Mouse (Mus musculus) hindbrain, embryonic 10.5 days (tissue): Measurements from ENCODE around the gene Ccdc88a. TPM values are rescaled to one million over a fixed set of nuclear protein-coding genes. Genes with fewer than 3 reads are reported as not detected.
A peak's percentile ranks its signal among the peaks of the same experiment; 100 is the strongest.
"Not testable (repeated sequence)": the region's sequence is repeated elsewhere in the genome, so short reads cannot be mapped to it uniquely, and the experiment has no call there.

Experiments used
- DNase-seq: peaks from one replicate; pipeline ENCODE4 v3.0.0-alpha.2; 2017; ENCODE audit warnings: low spot score
- H3K27ac ChIP-seq: fragments of 300-500 bp; sonication (generic); 2 replicates; pipeline ENCODE4 v1.5.1; 2016; ENCODE audit warnings: mild to moderate bottlenecking, moderate library complexity
- H3K27me3 ChIP-seq: fragments of 300-500 bp; sonication (generic); 2 replicates; pipeline ENCODE4 v1.6.1; 2016; ENCODE audit warnings: mild to moderate bottlenecking; ENCODE audit not compliant: poor library complexity, insufficient read depth, severe bottlenecking
- H3K36me3 ChIP-seq: fragments of 300-500 bp; sonication (generic); 2 replicates; pipeline ENCODE4 v1.6.1; 2016; ENCODE audit warnings: mild to moderate bottlenecking, moderate library complexity
- H3K4me1 ChIP-seq: fragments of 300-500 bp; sonication (generic); replicated peaks from 2 replicates; pipeline ENCODE4 v1.6.1; 2016; ENCODE audit warnings: mild to moderate bottlenecking
- H3K4me3 ChIP-seq: fragments of 300-500 bp; sonication (generic); 2 replicates; pipeline ENCODE4 v1.5.1; 2016; ENCODE audit warnings: mild to moderate bottlenecking, moderate library complexity
- H3K9me3 ChIP-seq: fragments of 300-500 bp; sonication (generic); 2 replicates; pipeline ENCODE4 v1.6.1; 2016; ENCODE audit warnings: mild to moderate bottlenecking, moderate library complexity
- WGBS: fragments of 180-500 bp; shearing (Covaris S2); methylation state at CpG from one replicate; pipeline ENCODE4 v1.1.7; 2016; 5-methylcytosine and 5-hydroxymethylcytosine counted together
- polyA plus RNA-seq: library from polyadenylated mRNA; unstranded; fragments of >200 nt; fragmentation: Nextera tagmentation; extraction: Ambion mirVana; gene quantifications from 2 replicates; pipeline ENCODE4 v1.2.1, GENCODE M21; 2016

Ccdc88a gene
- polyA plus RNA-seq, 1 experiment from 2014 or later = 32.4 TPM

- 94% methylated on average over 10 of the region's 10 CpGs for WGBS
- H3K36me3 ChIP-seq = peaks cover 61% of the 10 kb centered on the region
- H3K4me3 ChIP-seq = no peak overlapping the region
Observed at GRCm38 (mm10) chr11:29503948-29504893, 130.8 kb downstream of the Ccdc88a start.

GRCm38 (mm10) chr11:29504899-29505625 is 131.6 kb downstream of the Ccdc88a start:
- H3K9me3 ChIP-seq = no peaks in the 10 kb centered on the region
- no peaks in the 10 kb centered on the region for H3K27me3 ChIP-seq
- no peaks in the 10 kb centered on the region for H3K4me1 ChIP-seq
- no peak overlapping the region for H3K27ac ChIP-seq
- no peak for DNase-seq
- 94% methylated on average over 2 of the region's 2 CpGs for WGBS
- H3K36me3 ChIP-seq = peaks cover 54% of the 10 kb centered on the region
- H3K4me3 ChIP-seq = no peak overlapping the region

More at GRCm38 (mm10) chr11:29503948-29504893, 130.8 kb downstream of the Ccdc88a start:
- no peak for DNase-seq
- no peaks in the 10 kb centered on the region for H3K9me3 ChIP-seq
- H3K27ac ChIP-seq = no peak overlapping the region
- H3K4me1 ChIP-seq = no peaks in the 10 kb centered on the region
- H3K27me3 ChIP-seq = no peaks in the 10 kb centered on the region

GRCm38 (mm10) chr11:29509421-29509820 is 136.0 kb downstream of the Ccdc88a start:
- H3K27ac ChIP-seq = no peak overlapping the region
- H3K36me3 ChIP-seq = peaks cover 54% of the 10 kb centered on the region

DNA sequence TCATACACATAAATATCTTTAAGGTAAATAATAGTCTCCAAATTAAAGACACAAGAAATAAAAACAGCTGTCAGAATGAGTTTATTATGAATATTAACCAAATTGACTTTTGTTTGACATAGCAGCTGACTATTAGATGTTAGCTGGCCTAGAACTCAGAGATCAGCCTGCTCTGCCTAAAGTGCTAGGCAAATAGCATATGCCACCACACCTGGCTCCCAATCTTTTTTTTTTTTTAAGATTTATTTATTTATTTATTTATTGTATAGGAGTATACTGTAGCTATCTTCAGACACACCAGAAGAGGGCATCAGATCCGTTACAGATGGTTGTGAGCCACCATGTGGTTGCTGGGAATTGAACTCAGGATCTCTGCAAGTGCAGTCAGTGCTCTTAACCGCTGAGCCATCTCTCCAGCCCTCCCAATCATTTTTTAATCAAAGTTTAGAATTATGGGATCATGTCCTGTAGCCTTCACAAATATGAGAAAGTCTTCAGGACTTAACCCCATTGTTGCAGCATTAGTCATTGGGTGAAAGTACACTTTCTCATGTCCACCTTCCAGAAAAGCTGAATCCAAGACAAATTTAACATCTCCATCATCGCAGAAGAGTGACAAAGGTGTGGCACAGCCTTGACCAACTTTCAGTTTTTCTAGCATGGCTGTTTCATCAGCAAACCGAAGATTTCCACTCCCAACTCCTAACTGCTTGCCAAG is 139.5 kb downstream of the Ccdc88a start:
- Histone ChIP-seq H3K27me3 (no peaks in the 10 kb centered on the region), H3K36me3 (peaks cover 26% of the 10 kb centered on the region), H3K9me3 (no peaks in the 10 kb centered on the region), H3K27ac (no peak overlapping the region), H3K4me1 (peaks cover 11% of the 10 kb centered on the region; the same call in 1 of the 2 replicates), H3K4me3 (no peak overlapping the region)
- 91% methylated on average over 4 of the region's 4 CpGs for WGBS
- DNase-seq = no peak

More at GRCm38 (mm10) chr11:29509421-29509820, 136.0 kb downstream of the Ccdc88a start:
- no peak for DNase-seq
- Histone ChIP-seq H3K4me3 (no peak overlapping the region), H3K4me1 (peaks cover 7% of the 10 kb centered on the region; the same call in 1 of the 2 replicates), H3K27me3 (no peaks in the 10 kb centered on the region), H3K9me3 (no peaks in the 10 kb centered on the region)
- 98% methylated on average over 1 of the region's 1 CpGs for WGBS

DNA sequence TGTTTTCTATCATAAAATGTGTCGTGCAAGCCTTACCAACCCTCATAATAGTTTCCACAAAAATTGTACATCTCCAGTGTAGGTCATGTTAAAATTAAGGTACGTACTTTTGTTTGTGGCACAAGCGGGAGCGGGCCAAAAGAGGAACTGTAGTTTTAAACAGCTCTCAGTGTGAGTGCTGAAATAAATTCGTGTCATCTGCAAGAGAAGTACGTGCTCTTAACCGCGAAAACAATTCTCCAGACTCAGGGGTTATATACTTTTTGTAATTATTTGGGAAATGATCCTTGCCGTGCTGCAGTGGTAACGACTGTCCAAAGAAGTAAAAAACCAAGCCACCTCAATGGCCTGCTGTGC is 140.8 kb downstream of the Ccdc88a start:
- no peaks in the 10 kb centered on the region for H3K9me3 ChIP-seq
- 32% methylated on average over 10 of the region's 10 CpGs for whole genome bisulfite sequencing
- peaks cover 11% of the 10 kb centered on the region; the same call in 1 of the 2 replicates for H3K4me1 ChIP-seq
- peaks cover 26% of the 10 kb centered on the region for H3K36me3 ChIP-seq
- DNase-seq = no peak
- no peaks in the 10 kb centered on the region for H3K27me3 ChIP-seq
- H3K4me3 ChIP-seq = peak overlapping the region; percentile 74
- H3K27ac ChIP-seq = peak overlapping the region; percentile 91

- H3K9me3 ChIP-seq = no peaks in the 10 kb centered on the region
- WGBS = 4% methylated on average over 40 of the region's 40 CpGs
- H3K27me3 ChIP-seq = no peaks in the 10 kb centered on the region
- peak within 1 kb of the TSS; percentile 91 for H3K27ac ChIP-seq
- H3K4me1 ChIP-seq = peaks cover 11% of the 10 kb centered on the region; the same call in 1 of the 2 replicates
- peak; percentile 91 for DNase-seq
- H3K36me3 ChIP-seq = peaks cover 26% of the 10 kb centered on the region
- H3K4me3 ChIP-seq = peak within 1 kb of the TSS; percentile 74
Observed at GRCm38 (mm10) chr11:29514682-29515412, 141.4 kb downstream of the Ccdc88a start, which contains the start of gene Prorsd1. TSS of gene Prorsd1 (minus strand) at chr11:29515033.

DNA sequence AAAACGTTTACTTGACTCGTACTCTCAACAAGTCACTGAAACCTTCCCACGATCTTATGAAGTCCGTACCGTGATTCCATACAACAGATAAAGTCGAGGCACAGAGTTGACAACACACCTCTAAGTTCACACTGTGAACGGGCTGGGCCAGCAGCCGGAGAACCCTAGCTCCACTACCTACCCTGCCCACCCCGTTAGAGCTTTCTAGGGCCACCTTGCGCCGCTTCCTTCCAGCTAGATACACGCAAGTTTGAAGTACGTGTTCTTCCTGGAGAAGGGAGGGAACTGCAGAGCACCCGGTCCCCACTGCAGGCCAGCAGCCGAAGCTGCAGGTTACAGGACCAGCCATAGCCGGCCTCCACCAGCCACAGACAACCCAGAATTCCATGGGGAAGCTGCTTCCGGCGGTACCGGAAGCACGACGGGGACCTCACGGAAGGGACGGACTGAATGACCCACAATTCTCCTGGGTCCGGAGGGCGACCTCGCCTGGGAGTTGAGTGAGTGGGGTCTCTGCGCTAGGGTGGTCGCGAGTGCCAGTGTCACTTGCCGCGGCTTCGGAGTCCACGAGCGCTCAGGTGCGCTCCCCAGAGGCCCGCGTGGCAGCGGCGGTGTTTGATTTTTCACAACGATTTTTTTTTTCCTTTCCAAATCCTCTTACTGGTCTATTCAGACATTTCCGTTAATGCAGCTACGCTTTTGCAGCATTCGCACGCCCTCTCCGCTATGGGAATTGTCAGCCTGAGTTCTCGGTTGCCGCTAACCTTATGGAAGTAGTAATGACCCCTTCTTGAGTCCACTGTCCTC is 152.7 kb downstream of the Ccdc88a start, which contains the start of gene Mtif2:
Gene Mtif2 (plus strand): TSS at position 421 of the 807 bp plus-strand sequence.
- Histone ChIP-seq H3K4me1 (peaks cover 15% of the 10 kb centered on the region), H3K36me3 (peaks cover 12% of the 10 kb centered on the region), H3K9me3 (no peaks in the 10 kb centered on the region), H3K4me3 (peak within 1 kb of the TSS; percentile 75), H3K27ac (peak within 1 kb of the TSS; percentile 96), H3K27me3 (no peaks in the 10 kb centered on the region)
- 3% methylated on average over 47 of the region's 47 CpGs for WGBS
- peak; percentile 89 for DNase-seq

GRCm38 (mm10) chr11:29538201-29538600 is 164.7 kb downstream of the Ccdc88a start:
- 98% methylated on average over 1 of the region's 1 CpGs for WGBS

DNA sequence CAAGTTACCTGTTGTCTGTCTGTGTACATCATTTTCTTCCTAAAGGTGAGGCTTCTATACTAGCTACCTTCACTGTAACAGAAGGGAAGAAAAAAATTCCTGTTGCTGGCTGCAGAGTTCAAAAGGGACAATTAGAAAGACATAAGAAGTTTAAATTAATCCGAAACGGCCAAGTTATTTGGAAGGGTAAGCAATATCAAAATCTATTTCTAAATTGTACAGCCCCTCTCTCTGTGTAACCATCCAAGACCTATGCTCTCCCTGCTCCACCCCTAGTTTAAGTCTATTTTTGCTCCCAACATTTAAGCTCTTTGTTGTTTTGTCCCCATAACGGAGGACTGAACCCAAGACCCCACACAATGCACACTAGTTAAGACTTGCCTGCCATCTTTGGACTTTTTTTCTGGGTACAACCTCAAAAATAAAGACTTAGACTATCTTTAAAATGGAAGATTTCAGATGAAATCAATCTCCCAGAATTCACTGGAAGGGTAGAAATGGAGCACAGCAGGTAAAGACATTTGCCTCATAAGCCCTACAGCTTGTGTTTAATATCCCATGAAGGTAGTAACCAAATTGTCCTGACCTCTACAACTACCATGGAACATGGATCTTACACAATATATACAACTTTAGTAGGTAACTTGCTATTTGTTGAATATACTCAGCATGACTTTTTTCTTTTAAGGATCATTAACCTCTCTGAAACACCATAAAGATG is 170.9 kb downstream of the Ccdc88a start:
- no peaks in the 10 kb centered on the region for H3K9me3 ChIP-seq
- 96% methylated on average over 3 of the region's 3 CpGs for WGBS
- no peak overlapping the region for H3K27ac ChIP-seq
- no peak for DNase-seq
- H3K4me3 ChIP-seq = no peak overlapping the region
- peaks cover 14% of the 10 kb centered on the region for H3K4me1 ChIP-seq
- H3K27me3 ChIP-seq = no peaks in the 10 kb centered on the region
- peaks cover 68% of the 10 kb centered on the region for H3K36me3 ChIP-seq

More at GRCm38 (mm10) chr11:29538201-29538600, 164.7 kb downstream of the Ccdc88a start:
- Histone ChIP-seq H3K4me1 (no peaks in the 10 kb centered on the region), H3K27me3 (no peaks in the 10 kb centered on the region), H3K9me3 (no peaks in the 10 kb centered on the region), H3K36me3 (peaks cover 83% of the 10 kb centered on the region), H3K27ac (no peak overlapping the region), H3K4me3 (no peak overlapping the region)
- no peak for DNase-seq

DNA sequence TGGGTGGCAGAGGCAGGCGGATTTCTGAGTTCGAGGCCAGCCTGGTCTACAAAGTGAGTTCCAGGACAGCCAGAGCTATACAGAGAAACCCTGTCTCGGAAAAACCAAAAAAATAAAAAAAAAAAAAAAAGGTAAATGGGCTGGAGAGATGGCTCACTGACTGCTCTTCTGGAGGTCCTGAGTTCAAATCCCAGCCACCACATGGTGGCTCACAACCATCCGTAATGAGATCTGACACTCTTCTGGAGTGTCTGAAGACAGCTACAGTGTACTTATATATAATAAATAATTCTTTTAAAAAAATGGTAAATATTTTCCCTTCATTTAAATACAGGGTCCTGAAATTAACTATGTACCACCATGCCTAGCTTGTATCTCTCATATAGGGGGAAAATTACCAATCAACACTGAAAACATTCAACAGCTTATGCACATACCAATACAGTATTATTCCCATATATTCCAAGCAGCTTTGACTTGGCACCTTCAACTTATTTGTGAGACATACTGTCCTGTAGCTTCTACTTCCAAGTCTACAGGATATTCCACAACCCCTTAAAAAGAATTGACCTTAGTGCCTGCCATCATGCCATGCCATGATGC is 171.8 kb downstream of the Ccdc88a start:
- H3K27ac ChIP-seq, H3K27me3 ChIP-seq, DNase-seq, H3K4me3 ChIP-seq, H3K9me3 ChIP-seq: not testable (repeated sequence)
- Histone ChIP-seq H3K36me3 (peaks cover 64% of the 10 kb centered on the region), H3K4me1 (peaks cover 14% of the 10 kb centered on the region)
- 93% methylated on average over 4 of the region's 4 CpGs for WGBS
